Mouse (Mus musculus) liver, embryonic 14.5 days (tissue): ENCODE data around the gene Max. TPM values are rescaled to one million over a fixed set of nuclear protein-coding genes. Genes with fewer than 3 reads are reported as not detected.

Experiments used
- ATAC-seq: fragments of 200-750 bp; cut with Nextera tagmentation; 2 replicates; pipeline ENCODE4 v1.8.0; 2017; ENCODE audit warnings: moderate number of reproducible peaks, mild to moderate bottlenecking, moderate library complexity; ENCODE audit not compliant: insufficient read depth
- DNase-seq, 3 experiments: peaks; one replicate each; pipeline ENCODE4 v3.0.0-alpha.2; 2012 to 2013; ENCODE audit warnings: low read depth in 3 of 3, low spot score in 3 of 3
- H3K27ac ChIP-seq: fragments of 300-500 bp; sonication (generic); 2 replicates; pipeline ENCODE4 v1.5.1; 2014; ENCODE audit warnings: moderate library complexity, mild to moderate bottlenecking, control low read depth, inconsistent platforms
- H3K27me3 ChIP-seq: fragments of 300-500 bp; sonication (generic); 2 replicates; pipeline ENCODE4 v1.6.1; 2014; ENCODE audit warnings: mild to moderate bottlenecking, low read length, moderate library complexity; ENCODE audit not compliant: control insufficient read depth, insufficient read depth
- H3K36me3 ChIP-seq: fragments of 300-500 bp; sonication (generic); replicated peaks from 2 replicates; pipeline ENCODE4 v1.6.1; 2014; ENCODE audit warnings: low read depth; ENCODE audit not compliant: control insufficient read depth, insufficient read depth
- H3K4me1 ChIP-seq, 2 experiments: fragments of 200-500 bp in 1 of 2; fragments of 300-500 bp in 1 of 2; sonication (generic) in 1 of 2; replicated peaks; 2 replicates each; pipeline ENCODE4 v1.6.1; 2012 to 2014; ENCODE audit warnings: antibody characterized with exemption in 1 of 2, inconsistent platforms in 1 of 2, low read length in 1 of 2; ENCODE audit not compliant: control insufficient read depth in 2 of 2, insufficient read depth in 2 of 2
- H3K4me2 ChIP-seq: fragments of 300-500 bp; sonication (generic); 2 replicates; pipeline ENCODE4 v1.6.1; 2014; ENCODE audit warnings: low read depth, mild to moderate bottlenecking, control low read depth, moderate library complexity
- H3K4me3 ChIP-seq, 2 experiments: fragments of 200-500 bp in 1 of 2; fragments of 300-500 bp in 1 of 2; sonication (generic) in 1 of 2; 2 replicates each; pipeline ENCODE4 v1.5.1; 2012 to 2014; ENCODE audit warnings: low read depth in 2 of 2, low read length in 2 of 2, mild to moderate bottlenecking in 2 of 2, control low read depth in 1 of 2, inconsistent platforms in 1 of 2, moderate library complexity in 1 of 2; ENCODE audit not compliant: insufficient read depth in 1 of 2
- H3K9ac ChIP-seq: fragments of 300-500 bp; sonication (generic); replicated peaks from 2 replicates; pipeline ENCODE4 v1.6.1; 2014; ENCODE audit warnings: mild to moderate bottlenecking, control low read depth, moderate library complexity
- H3K9me3 ChIP-seq: fragments of 300-500 bp; sonication (generic); 2 replicates; pipeline ENCODE4 v1.6.1; 2016; ENCODE audit warnings: low read length, mixed read lengths; ENCODE audit not compliant: control insufficient read depth
- CTCF ChIP-seq: IDR thresholded peaks from 2 replicates; pipeline ENCODE4 v1.5.1; 2016; ENCODE audit warnings: antibody characterized with exemption, low read depth, control low read depth
- EP300 ChIP-seq: IDR thresholded peaks from 2 replicates; pipeline ENCODE4 v1.6.1; 2016; ENCODE audit warnings: antibody characterized with exemption, low read depth
- whole genome bisulfite sequencing: fragments of 180-500 bp; shearing (Covaris S2); extraction: QIAGEN DNeasy Blood & Tissue Kit; methylation state at CpG from one replicate; pipeline ENCODE4 v1.1.7; 2014; ENCODE audit not compliant: insufficient replicate concordance; 5-methylcytosine and 5-hydroxymethylcytosine counted together
- polyA plus RNA-seq, 2 experiments: library from polyadenylated mRNA; depleted of rRNA in 1 of 2; stranded (reverse) in 1 of 2; unstranded in 1 of 2; fragments of >200 nt; fragmentation: Nextera tagmentation in 1 of 2; extraction: Ambion mirVana in 1 of 2; gene quantifications; 2 replicates each; pipeline versions ENCODE4 v1.2.1 to v1.2.3; 2012 to 2014

The Max gene
- polyA plus RNA-seq, 2 experiments, result 26.2 to 27.5 TPM

DNA sequence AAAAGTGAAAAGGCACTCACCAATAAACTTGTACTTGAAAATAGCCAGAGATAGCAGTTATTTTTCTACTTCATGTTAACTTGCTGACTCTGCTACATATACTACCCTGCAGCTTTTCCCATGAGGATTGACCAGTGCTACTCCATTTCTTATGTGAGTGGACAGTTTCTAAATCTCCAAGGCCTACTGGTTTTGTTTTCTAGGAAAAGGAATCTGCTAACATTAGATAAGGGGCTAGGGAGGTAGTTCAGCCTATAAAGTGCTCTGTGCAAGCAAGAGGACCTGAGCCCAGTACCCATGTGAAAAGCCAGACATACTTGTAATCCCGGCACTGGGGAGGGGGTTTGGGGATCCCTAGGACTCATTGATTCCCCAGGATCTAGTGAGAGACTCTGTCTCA is 55.7 kb downstream of the Max start:
- TF ChIP-seq CTCF (no peak), EP300 (peak; percentile 74)
- Histone ChIP-seq H3K27ac (peak overlapping the region; percentile 96), H3K4me3 (no peak overlapping the region; a peak in 1 of 4 replicates), H3K4me1 (peaks cover 48 to 58% of the 10 kb centered on the region in 2 experiments), H3K4me2 (peak overlapping the region; percentile 78), H3K27me3 (no peaks in the 10 kb centered on the region), H3K36me3 (peaks cover 11% of the 10 kb centered on the region), H3K9ac (no peak overlapping the region; the same call in none of the 2 replicates), H3K9me3 (no peaks in the 10 kb centered on the region)
- peak in 1 of 3 experiments; percentile 49 for DNase-seq
- 10% methylated on average over 1 of the region's 1 CpGs for WGBS
- no peak for ATAC-seq

DNA sequence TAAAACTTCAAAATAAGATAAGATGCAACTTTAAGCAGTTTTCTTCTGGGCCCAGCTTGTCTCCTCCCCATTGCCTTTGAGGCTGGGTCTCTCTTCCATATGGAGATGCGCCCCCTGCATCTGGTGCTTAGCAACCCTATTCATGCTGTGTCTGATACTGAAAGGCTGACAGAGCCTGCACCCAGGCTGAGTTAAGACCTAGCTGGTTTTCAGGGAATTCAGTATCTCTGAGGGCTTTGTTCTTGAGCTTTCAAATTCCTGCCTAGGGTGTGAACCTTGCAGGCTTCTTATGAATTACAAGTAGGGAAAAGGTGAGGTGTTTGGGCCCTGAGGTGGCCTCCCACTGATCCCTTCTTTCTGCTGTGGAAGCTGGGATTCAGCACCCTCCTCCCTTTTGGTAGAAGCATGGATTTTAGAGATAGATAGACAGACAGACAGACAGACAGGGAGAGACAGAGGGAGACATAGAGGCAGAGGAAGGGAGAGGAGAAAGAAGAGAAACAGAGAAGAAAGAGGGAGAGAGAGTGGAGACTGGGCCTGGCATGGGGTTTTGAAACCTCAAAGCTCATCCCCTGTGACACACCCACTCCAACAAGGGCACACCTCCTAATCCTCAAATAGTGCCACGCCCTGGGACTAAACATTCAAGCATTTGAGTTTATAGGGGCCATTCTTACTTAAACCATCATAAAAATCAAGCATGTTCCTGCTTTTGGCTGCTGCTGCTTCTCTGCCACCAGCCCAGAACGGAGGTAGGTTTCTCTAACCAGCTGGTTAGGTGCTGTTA is 60.3 kb downstream of the Max start:
- WGBS, result 86% methylated on average over 3 of the region's 3 CpGs
- TF ChIP-seq CTCF (no peak), EP300 (no peak)
- H3K36me3 ChIP-seq, result peaks cover 9% of the 10 kb centered on the region

DNA sequence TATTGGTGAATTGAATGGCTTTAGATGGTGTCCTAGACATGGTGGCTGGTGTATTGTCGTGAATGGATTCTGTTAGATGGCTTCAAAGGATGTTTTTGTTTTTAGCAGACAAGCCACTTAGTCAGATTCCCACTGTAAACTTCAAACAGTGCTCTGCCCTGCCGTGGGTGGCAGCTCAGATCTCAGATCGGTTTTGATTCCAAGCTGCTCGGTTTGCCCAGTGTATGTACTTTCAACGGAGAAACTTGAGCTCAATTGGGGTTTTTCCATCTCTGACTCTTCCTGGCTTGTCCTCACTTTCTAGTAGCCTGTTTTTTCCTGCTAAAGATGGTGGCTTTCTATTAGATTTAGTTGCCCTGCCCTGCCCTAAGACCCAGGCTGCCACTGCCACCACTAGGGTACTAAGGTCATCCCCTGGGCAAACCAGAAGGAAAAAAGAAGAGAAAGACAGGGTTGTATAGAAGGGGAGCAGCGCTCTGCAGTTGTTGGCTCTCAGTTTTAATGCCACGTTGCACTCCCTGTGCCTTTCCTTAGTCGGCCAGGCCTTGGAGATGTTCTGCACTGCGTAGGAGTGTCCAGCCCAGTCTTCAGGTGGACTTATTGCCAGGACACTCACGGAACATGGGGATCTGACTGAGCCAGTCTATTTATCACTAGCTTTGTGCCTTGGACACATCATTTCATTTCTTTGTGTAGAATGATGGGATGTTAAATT is 62.6 kb downstream of the Max start:
- H3K4me1 ChIP-seq, result peaks cover 7 to 8% of the 10 kb centered on the region in 2 experiments
- DNase-seq (no peak), ATAC-seq (no peak)
- no peak overlapping the region for H3K9ac ChIP-seq
- no peak overlapping the region for H3K27ac ChIP-seq
- H3K4me3 ChIP-seq, result no peak overlapping the region
- WGBS, result 87% methylated on average over 10 of the region's 10 CpGs
- no peaks in the 10 kb centered on the region for H3K27me3 ChIP-seq
- peaks cover 9% of the 10 kb centered on the region for H3K36me3 ChIP-seq
- no peak for TF ChIP-seq EP300
- TF ChIP-seq CTCF, result no peak
- no peaks in the 10 kb centered on the region for H3K9me3 ChIP-seq
- no peak overlapping the region for H3K4me2 ChIP-seq

More for the DNA sequence above, 60.3 kb downstream of the Max start:
- Histone ChIP-seq H3K4me1 (peaks cover 17 to 20% of the 10 kb centered on the region in 2 experiments), H3K4me2 (no peak overlapping the region), H3K9ac (no peak overlapping the region), H3K27me3 (no peaks in the 10 kb centered on the region), H3K4me3 (no peak overlapping the region), H3K27ac (no peak overlapping the region), H3K9me3 (no peaks in the 10 kb centered on the region)
- ATAC-seq (no peak), DNase-seq (no peak)

DNA sequence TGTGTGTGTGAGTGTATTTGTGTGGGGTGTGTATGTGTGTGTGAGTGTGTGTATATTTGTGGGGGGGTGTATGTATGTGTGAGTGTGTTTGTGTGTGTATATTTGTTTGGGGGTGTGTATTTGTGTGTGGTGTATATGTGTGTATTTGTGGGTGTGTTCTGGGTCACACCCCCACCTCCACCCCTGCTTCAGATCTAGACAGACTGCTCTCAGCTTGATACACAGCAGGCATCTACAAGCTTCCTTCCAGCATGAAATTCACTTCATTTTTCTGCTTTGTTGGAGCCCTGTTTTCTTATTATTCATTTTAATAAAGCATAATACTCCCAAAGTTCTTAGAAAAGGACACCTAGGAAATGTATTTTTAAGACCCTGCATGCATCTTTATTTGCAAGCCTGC is 63.9 kb downstream of the Max start:
- Histone ChIP-seq H3K4me3 (no peak overlapping the region), H3K4me1 (peaks cover 7 to 8% of the 10 kb centered on the region in 2 experiments), H3K36me3 (peaks cover 9% of the 10 kb centered on the region), H3K9me3 (no peaks in the 10 kb centered on the region), H3K27ac (no peak overlapping the region), H3K4me2 (no peak overlapping the region), H3K27me3 (no peaks in the 10 kb centered on the region), H3K9ac (no peak overlapping the region)
- no peak for TF ChIP-seq CTCF
- TF ChIP-seq EP300, result no peak
- DNase-seq (no peak), ATAC-seq (no peak)

DNA sequence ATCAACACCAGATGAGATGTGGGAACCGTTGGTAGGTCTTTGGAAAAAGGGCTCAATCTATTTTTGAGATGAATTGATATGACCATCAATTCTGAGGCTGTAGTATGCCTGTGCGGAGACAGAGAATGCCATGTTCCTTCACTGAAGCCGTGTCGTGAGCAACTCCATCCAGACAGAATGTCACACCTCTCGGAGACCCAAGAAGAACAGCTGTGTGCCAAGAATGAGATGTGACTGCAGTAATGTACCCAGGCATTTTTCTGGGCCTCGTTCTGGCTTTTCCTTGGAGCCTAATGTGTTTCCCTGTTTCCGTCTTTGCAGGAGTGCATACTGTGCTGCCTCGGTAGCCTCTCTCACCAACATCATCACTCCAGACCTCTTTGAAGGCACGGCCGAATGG is 65.0 kb downstream of the Max start:
- no peak overlapping the region for H3K27ac ChIP-seq
- H3K27me3 ChIP-seq, result no peaks in the 10 kb centered on the region
- H3K4me2 ChIP-seq, result no peak overlapping the region
- H3K36me3 ChIP-seq, result peaks cover 2% of the 10 kb centered on the region; the same call in 1 of the 2 replicates
- TF ChIP-seq EP300 (no peak), CTCF (no peak)
- DNase-seq (no peak), ATAC-seq (no peak)
- H3K4me1 ChIP-seq, result peaks cover 4% of the 10 kb centered on the region in 2 experiments; a peak in 3 of 4 replicates
- no peak overlapping the region for H3K4me3 ChIP-seq
- no peaks in the 10 kb centered on the region for H3K9me3 ChIP-seq
- no peak overlapping the region for H3K9ac ChIP-seq
- 90% methylated on average over 10 of the region's 10 CpGs for WGBS
